Mouse (Mus musculus): Measurements from ENCODE around the gene Stk32b.

DNA sequence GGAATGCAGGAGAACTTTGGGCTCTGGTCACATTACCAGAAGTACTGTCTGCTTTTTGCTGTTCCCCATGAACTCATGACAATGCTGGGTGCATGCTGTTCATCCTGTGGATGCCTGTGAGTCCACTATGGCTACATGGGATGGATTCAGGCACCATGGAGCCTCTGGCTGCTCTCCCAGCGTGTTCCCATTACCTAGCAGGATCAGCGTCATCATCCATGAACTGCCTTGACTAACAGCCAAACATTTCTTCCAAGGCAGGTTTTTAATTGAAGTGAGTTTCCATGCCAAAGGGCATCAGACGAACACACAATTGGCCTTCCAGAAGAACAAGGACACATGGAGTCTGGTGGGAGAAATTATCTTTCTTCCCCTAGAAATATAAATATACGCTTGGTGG lies 245.4 kb downstream of the Stk32b start:
- no peak for TF ChIP-seq CTCF (IDR thresholded peaks at IDR 0.05; ENCODE audit: borderline replicate concordance, insufficient read depth, low read depth, low read length)
- TF ChIP-seq POLR2A (IDR thresholded peaks at IDR 0.05; ENCODE audit: borderline replicate concordance, insufficient read depth, low read length), result no peak
